Mouse (Mus musculus) layer of hippocampus, adult 2 months (tissue): ENCODE measurements around the gene Sspo. TPM values are rescaled to one million over a fixed set of nuclear protein-coding genes. Genes with fewer than 3 reads are reported as not detected.

Experiments
- DNase-seq, 2 experiments: peaks; one replicate each; pipeline ENCODE4 v3.0.0; 2022; ENCODE audit warnings: low spot score in 2 of 2
- H3K27ac ChIP-seq: fragments of 200-600 bp; 2 replicates; pipeline ENCODE4 v1.8.1; 2022
- H3K4me3 ChIP-seq: fragments of 200-600 bp; 2 replicates; pipeline ENCODE4 v1.8.1; 2022; ENCODE audit warnings: mild to moderate bottlenecking
- CTCF ChIP-seq: fragments of 200-600 bp; conservative IDR thresholded peaks from 2 replicates; pipeline ENCODE4 v1.8.1; 2022; ENCODE audit warnings: antibody characterized with exemption, mild to moderate bottlenecking, moderate library complexity
- long read RNA-seq, 2 experiments: library from polyadenylated mRNA; stranded (forward); transcript quantifications; one replicate each; pipeline ENCODE4 v2.0.0; 2021; ENCODE audit warnings: borderline mapping rate in 2 of 2
- total RNA-seq, 2 experiments: library from RNA; stranded (reverse); gene quantifications; 2 replicates each; pipeline ENCODE4 v1.2.3; 2021

The Sspo gene
- 1 to 10 TPM in 1 of 2 experiments, under 1 TPM in 1; 0.92 to 1.5 TPM for total RNA-seq
- long read RNA-seq, experiment 1, result 0 reads
- long read RNA-seq, experiment 2, result 0 reads

GRCm38 (mm10) chr6:48447929-48448328, at the start of gene Sspo:
TSS of gene Sspo (plus strand) at chr6:48448229.
- Histone ChIP-seq H3K4me3 (no peak within 1 kb of the TSS), H3K27ac (no peak within 1 kb of the TSS)
- no peak for TF ChIP-seq CTCF
- no peak for DNase-seq

GRCm38 (mm10) chr6:48399906-48400305, 48.1 kb upstream of the Sspo start:
- no peak overlapping the region for H3K4me3 ChIP-seq
- no peak for TF ChIP-seq CTCF
- DNase-seq, result no peak
- H3K27ac ChIP-seq, result no peak overlapping the region

GRCm38 (mm10) chr6:48404071-48404470, 44.0 kb upstream of the Sspo start:
- H3K4me3 ChIP-seq, result no peak overlapping the region
- TF ChIP-seq CTCF, result no peak
- no peak overlapping the region for H3K27ac ChIP-seq
- DNase-seq, result no peak

- DNase-seq, result peak in 1 of 2 experiments; percentile 3
- TF ChIP-seq CTCF, result no peak
- Histone ChIP-seq H3K4me3 (no peak overlapping the region), H3K27ac (no peak overlapping the region)
Observed at GRCm38 (mm10) chr6:48409726-48410343, 38.2 kb upstream of the Sspo start.

- Histone ChIP-seq H3K4me3 (no peak overlapping the region), H3K27ac (no peak overlapping the region)
- peak in 1 of 2 experiments; percentile 7 for DNase-seq
- TF ChIP-seq CTCF, result no peak
Observed at GRCm38 (mm10) chr6:48410551-48410950, 37.5 kb upstream of the Sspo start.

GRCm38 (mm10) chr6:48411193-48412092, 36.6 kb upstream of the Sspo start:
- TF ChIP-seq CTCF, result no peak
- Histone ChIP-seq H3K4me3 (no peak overlapping the region), H3K27ac (no peak overlapping the region; the same call in 1 of the 2 replicates)
- peak in 1 of 2 experiments; percentile 9 for DNase-seq

- TF ChIP-seq CTCF, result 0 out of 2 replicates have a peak, but pooled peaks have one; percentile 2
- Histone ChIP-seq H3K27ac (no peak overlapping the region; the same call in 1 of the 2 replicates), H3K4me3 (no peak overlapping the region)
- DNase-seq, result peak in 1 of 2 experiments; percentile 4
Observed at GRCm38 (mm10) chr6:48412147-48412546, 35.9 kb upstream of the Sspo start.

- TF ChIP-seq CTCF, result no peak
- no peak overlapping the region for H3K27ac ChIP-seq
- DNase-seq, result peak in 1 of 2 experiments; percentile 3
- H3K4me3 ChIP-seq, result no peak overlapping the region
Observed at GRCm38 (mm10) chr6:48412662-48413061, 35.4 kb upstream of the Sspo start.

GRCm38 (mm10) chr6:48413081-48413480, 34.9 kb upstream of the Sspo start:
- no peak for DNase-seq
- TF ChIP-seq CTCF, result no peak
- Histone ChIP-seq H3K27ac (no peak overlapping the region), H3K4me3 (no peak overlapping the region)

GRCm38 (mm10) chr6:48414886-48415285, 33.1 kb upstream of the Sspo start:
- TF ChIP-seq CTCF, result no peak
- no peak for DNase-seq
- no peak overlapping the region for H3K27ac ChIP-seq
- H3K4me3 ChIP-seq, result no peak overlapping the region

GRCm38 (mm10) chr6:48415636-48416035, 32.4 kb upstream of the Sspo start:
- Histone ChIP-seq H3K27ac (no peak overlapping the region), H3K4me3 (no peak overlapping the region)
- no peak for DNase-seq
- TF ChIP-seq CTCF, result no peak

- Histone ChIP-seq H3K27ac (no peak overlapping the region), H3K4me3 (no peak overlapping the region)
- no peak for DNase-seq
- no peak for TF ChIP-seq CTCF
Observed at GRCm38 (mm10) chr6:48416486-48416885, 31.5 kb upstream of the Sspo start.

- no peak for TF ChIP-seq CTCF
- Histone ChIP-seq H3K27ac (no peak overlapping the region), H3K4me3 (no peak overlapping the region)
- DNase-seq, result no peak
Observed at GRCm38 (mm10) chr6:48420647-48421046, 27.4 kb upstream of the Sspo start.

GRCm38 (mm10) chr6:48423336-48423735, 24.7 kb upstream of the Sspo start:
- TF ChIP-seq CTCF, result no peak
- Histone ChIP-seq H3K4me3 (no peak overlapping the region), H3K27ac (no peak overlapping the region)
- no peak for DNase-seq
